Mouse (Mus musculus): ENCODE measurements around the gene Pmp22. TPM values are rescaled to one million over a fixed set of nuclear protein-coding genes. Genes with fewer than 3 reads are reported as not detected.

Pmp22 gene
- polyA plus RNA-seq, 1 experiment from 2014 or later = 82.1 TPM

GRCm38 (mm10) chr11:63129375-63129774 is 593 bp downstream of the Pmp22 start:
- peaks cover 36% of the 10 kb centered on the region for H3K4me1 ChIP-seq

GRCm38 (mm10) chr11:63129840-63130239 is 1.1 kb downstream of the Pmp22 start:
- no peak overlapping the region for H3K4me3 ChIP-seq
- peaks cover 37% of the 10 kb centered on the region for H3K4me1 ChIP-seq
- peaks cover 37% of the 10 kb centered on the region for H3K27me3 ChIP-seq
- H3K4me2 ChIP-seq (replicated peaks) = no peak overlapping the region
- no peak overlapping the region for H3K27ac ChIP-seq
- no peak overlapping the region for H3K9ac ChIP-seq
- no peak for ATAC-seq (ENCODE audit: insufficient number of reproducible peaks, insufficient read depth, low FRiP score, low TSS enrichment)
- H3K9me3 ChIP-seq = no peaks in the 10 kb centered on the region
- WGBS = 52% methylated on average over 12 of the region's 12 CpGs
- H3K36me3 ChIP-seq = no peaks in the 10 kb centered on the region

More at GRCm38 (mm10) chr11:63129375-63129774, 593 bp downstream of the Pmp22 start:
- Histone ChIP-seq H3K9ac (no peak overlapping the region), H3K27ac (no peak overlapping the region), H3K9me3 (no peaks in the 10 kb centered on the region), H3K4me3 (no peak overlapping the region), H3K4me2 (replicated peaks) (no peak overlapping the region), H3K36me3 (no peaks in the 10 kb centered on the region), H3K27me3 (peaks cover 36% of the 10 kb centered on the region)
- WGBS = 45% methylated on average over 9 of the region's 9 CpGs
- no peak for ATAC-seq (ENCODE audit: insufficient number of reproducible peaks, insufficient read depth, low FRiP score, low TSS enrichment)

- peaks cover 37% of the 10 kb centered on the region for H3K27me3 ChIP-seq
Observed at GRCm38 (mm10) chr11:63130497-63130896, 1.7 kb downstream of the Pmp22 start.

GRCm38 (mm10) chr11:63131001-63131692 is 2.4 kb downstream of the Pmp22 start:
- Histone ChIP-seq H3K36me3 (no peaks in the 10 kb centered on the region), H3K9me3 (no peaks in the 10 kb centered on the region), H3K4me2 (replicated peaks) (peak overlapping the region; percentile 90), H3K27ac (peak overlapping the region; percentile 95; the same call in 1 of the 2 replicates), H3K9ac (peak overlapping the region; percentile 85), H3K27me3 (peaks cover 37% of the 10 kb centered on the region), H3K4me1 (peaks cover 44% of the 10 kb centered on the region), H3K4me3 (peak overlapping the region; percentile 58)
- WGBS = 4% methylated on average over 33 of the region's 33 CpGs
- ATAC-seq (ENCODE audit: insufficient number of reproducible peaks, insufficient read depth, low FRiP score, low TSS enrichment) = no peak

More at GRCm38 (mm10) chr11:63130497-63130896, 1.7 kb downstream of the Pmp22 start:
- Histone ChIP-seq H3K9me3 (no peaks in the 10 kb centered on the region), H3K4me2 (replicated peaks) (peak overlapping the region; percentile 90), H3K27ac (no peak overlapping the region), H3K4me1 (peaks cover 44% of the 10 kb centered on the region), H3K36me3 (no peaks in the 10 kb centered on the region), H3K9ac (peak overlapping the region; percentile 85; the same call in 1 of the 2 replicates), H3K4me3 (peak overlapping the region; percentile 58; the same call in 1 of the 2 replicates)
- ATAC-seq (ENCODE audit: insufficient number of reproducible peaks, insufficient read depth, low FRiP score, low TSS enrichment) = no peak
- 49% methylated on average over 8 of the region's 8 CpGs for WGBS

GRCm38 (mm10) chr11:63131693-63132040 is 2.9 kb downstream of the Pmp22 start:
- Histone ChIP-seq H3K4me3 (peak overlapping the region; percentile 58), H3K27me3 (peaks cover 37% of the 10 kb centered on the region), H3K4me1 (peaks cover 46% of the 10 kb centered on the region), H3K4me2 (replicated peaks) (peak overlapping the region; percentile 90), H3K36me3 (0 out of 2 replicates have a peak, but pooled peaks cover 2% of the 10 kb centered on the region), H3K9ac (peak overlapping the region; percentile 85), H3K27ac (peak overlapping the region; percentile 95; the same call in 1 of the 2 replicates), H3K9me3 (no peaks in the 10 kb centered on the region)
- ATAC-seq (ENCODE audit: insufficient number of reproducible peaks, insufficient read depth, low FRiP score, low TSS enrichment) = no peak
- 6% methylated on average over 11 of the region's 11 CpGs for WGBS

- Histone ChIP-seq H3K4me3 (peak overlapping the region; percentile 58), H3K9me3 (no peaks in the 10 kb centered on the region), H3K36me3 (0 out of 2 replicates have a peak, but pooled peaks cover 7% of the 10 kb centered on the region), H3K27me3 (peaks cover 37% of the 10 kb centered on the region), H3K9ac (peak overlapping the region; percentile 85), H3K27ac (peak overlapping the region; percentile 95), H3K4me1 (peaks cover 49% of the 10 kb centered on the region), H3K4me2 (replicated peaks) (peak overlapping the region; percentile 90)
- ATAC-seq (ENCODE audit: insufficient number of reproducible peaks, insufficient read depth, low FRiP score, low TSS enrichment) = peak; percentile 25
- under 1% methylated on average over 11 of the region's 11 CpGs for WGBS
Observed at GRCm38 (mm10) chr11:63132151-63132500, 3.3 kb downstream of the Pmp22 start.

GRCm38 (mm10) chr11:63132501-63133435 is 4.0 kb downstream of the Pmp22 start:
- Histone ChIP-seq H3K4me1 (peaks cover 51% of the 10 kb centered on the region), H3K4me3 (peak overlapping the region; percentile 58), H3K9me3 (no peaks in the 10 kb centered on the region), H3K36me3 (0 out of 2 replicates have a peak, but pooled peaks cover 10% of the 10 kb centered on the region), H3K27me3 (peaks cover 37% of the 10 kb centered on the region), H3K27ac (peak overlapping the region; percentile 95), H3K9ac (peak overlapping the region; percentile 85), H3K4me2 (replicated peaks) (peak overlapping the region; percentile 90)
- peak; percentile 38 for ATAC-seq (ENCODE audit: insufficient number of reproducible peaks, insufficient read depth, low FRiP score, low TSS enrichment)
- WGBS = under 1% methylated on average over 65 of the region's 66 CpGs

- H3K27me3 ChIP-seq = peaks cover 37% of the 10 kb centered on the region
- H3K9ac ChIP-seq = no peak overlapping the region
- peaks cover 58% of the 10 kb centered on the region for H3K4me1 ChIP-seq
- peak overlapping the region; percentile 70; the same call in 1 of the 2 replicates for H3K27ac ChIP-seq
- peaks cover 17% of the 10 kb centered on the region; the same call in 1 of the 2 replicates for H3K36me3 ChIP-seq
- H3K4me3 ChIP-seq = peak overlapping the region; percentile 58; the same call in 1 of the 2 replicates
- no peak for ATAC-seq (ENCODE audit: insufficient number of reproducible peaks, insufficient read depth, low FRiP score, low TSS enrichment)
- no peaks in the 10 kb centered on the region for H3K9me3 ChIP-seq
- H3K4me2 ChIP-seq (replicated peaks) = peak overlapping the region; percentile 90
- WGBS = 79% methylated on average over 5 of the region's 5 CpGs
Observed at GRCm38 (mm10) chr11:63134021-63134420, 5.2 kb downstream of the Pmp22 start.

GRCm38 (mm10) chr11:63134742-63135482 is 6.1 kb downstream of the Pmp22 start:
- Histone ChIP-seq H3K4me1 (peaks cover 58% of the 10 kb centered on the region), H3K4me2 (replicated peaks) (peak overlapping the region; percentile 90), H3K9me3 (no peaks in the 10 kb centered on the region), H3K36me3 (peaks cover 17% of the 10 kb centered on the region; the same call in 1 of the 2 replicates), H3K27ac (peak overlapping the region; percentile 70), H3K4me3 (no peak overlapping the region), H3K9ac (no peak overlapping the region), H3K27me3 (peaks cover 28% of the 10 kb centered on the region)
- 56% methylated on average over 15 of the region's 15 CpGs for WGBS
- ATAC-seq (ENCODE audit: insufficient number of reproducible peaks, insufficient read depth, low FRiP score, low TSS enrichment) = no peak

- Histone ChIP-seq H3K4me3 (0 out of 2 replicates have a peak overlapping the region, but pooled peaks have one; percentile 1), H3K4me2 (replicated peaks) (peak overlapping the region; percentile 90), H3K9ac (peak overlapping the region; percentile 44; the same call in 1 of the 2 replicates), H3K27ac (peak overlapping the region; percentile 70), H3K27me3 (peaks cover 22% of the 10 kb centered on the region), H3K9me3 (no peaks in the 10 kb centered on the region), H3K36me3 (peaks cover 17% of the 10 kb centered on the region; the same call in 1 of the 2 replicates), H3K4me1 (peaks cover 56% of the 10 kb centered on the region)
- 2% methylated on average over 8 of the region's 8 CpGs for WGBS
- peak; percentile 84 for ATAC-seq (ENCODE audit: insufficient number of reproducible peaks, insufficient read depth, low FRiP score, low TSS enrichment)
Observed at GRCm38 (mm10) chr11:63135622-63136021, 6.8 kb downstream of the Pmp22 start.

- peaks cover 16% of the 10 kb centered on the region; the same call in 1 of the 2 replicates for H3K27me3 ChIP-seq
- no peaks in the 10 kb centered on the region for H3K9me3 ChIP-seq
- H3K4me1 ChIP-seq = peaks cover 50% of the 10 kb centered on the region
- peaks cover 20% of the 10 kb centered on the region for H3K36me3 ChIP-seq
- peak overlapping the region; percentile 44; the same call in 1 of the 2 replicates for H3K9ac ChIP-seq
- 0 out of 2 replicates have a peak overlapping the region, but pooled peaks have one; percentile 1 for H3K4me3 ChIP-seq
- 67% methylated on average over 6 of the region's 6 CpGs for WGBS
- H3K4me2 ChIP-seq (replicated peaks) = peak overlapping the region; percentile 90
- no peak for ATAC-seq (ENCODE audit: insufficient number of reproducible peaks, insufficient read depth, low FRiP score, low TSS enrichment)
- peak overlapping the region; percentile 47; the same call in 1 of the 2 replicates for H3K27ac ChIP-seq
Observed at GRCm38 (mm10) chr11:63136205-63136604, 7.4 kb downstream of the Pmp22 start.
